Mouse (Mus musculus) heart, postnatal 0 days (tissue): ENCODE measurements around the gene Prpf4. TPM values are rescaled to one million over a fixed set of nuclear protein-coding genes. Genes with fewer than 3 reads are reported as not detected.

Experiments used
- ATAC-seq: fragments of 200-750 bp; cut with Nextera tagmentation; 2 replicates; pipeline ENCODE4 v1.8.0; 2017; ENCODE audit warnings: low read depth, moderate number of reproducible peaks, moderate library complexity; ENCODE audit not compliant: insufficient read depth
- DNase-seq: peaks from one replicate; pipeline ENCODE4 v3.0.0-alpha.2; 2016; ENCODE audit warnings: low spot score
- H3K27ac ChIP-seq: fragments of 300-500 bp; sonication (generic); 2 replicates; pipeline ENCODE4 v1.5.1; 2014; ENCODE audit warnings: low read depth, mild to moderate bottlenecking
- H3K27me3 ChIP-seq: fragments of 300-500 bp; sonication (generic); 2 replicates; pipeline ENCODE4 v1.6.1; 2014; ENCODE audit warnings: low read length, mixed read lengths; ENCODE audit not compliant: control insufficient read depth, insufficient read depth
- H3K36me3 ChIP-seq: fragments of 300-500 bp; sonication (generic); replicated peaks from 2 replicates; pipeline ENCODE4 v1.6.1; 2014; ENCODE audit warnings: low read length, mixed read lengths; ENCODE audit not compliant: control insufficient read depth, insufficient read depth
- H3K4me1 ChIP-seq: fragments of 300-500 bp; sonication (generic); 2 replicates; pipeline ENCODE4 v1.6.1; 2014; ENCODE audit warnings: antibody characterized with exemption; ENCODE audit not compliant: control insufficient read depth, insufficient read depth
- H3K4me2 ChIP-seq: fragments of 300-500 bp; sonication (generic); 2 replicates; pipeline ENCODE4 v1.6.1; 2014; ENCODE audit warnings: low read depth, mild to moderate bottlenecking, low read length, moderate library complexity
- H3K4me3 ChIP-seq: fragments of 300-500 bp; sonication (generic); 2 replicates; pipeline ENCODE4 v1.5.1; 2014; ENCODE audit warnings: low read depth, low read length
- H3K9ac ChIP-seq: fragments of 300-500 bp; sonication (generic); replicated peaks from 2 replicates; pipeline ENCODE4 v1.6.1; 2014; ENCODE audit warnings: low read depth, low read length, mixed read lengths
- H3K9me3 ChIP-seq: fragments of 300-500 bp; sonication (generic); replicated peaks from 2 replicates; pipeline ENCODE4 v1.6.1; 2016; ENCODE audit warnings: low read length; ENCODE audit not compliant: control insufficient read depth
- CTCF ChIP-seq: IDR thresholded peaks from 2 replicates; pipeline ENCODE4 v1.5.1; 2016; ENCODE audit warnings: antibody characterized with exemption, control low read depth, low read depth
- EP300 ChIP-seq: IDR thresholded peaks from 2 replicates; pipeline ENCODE4 v1.6.1; 2016; ENCODE audit warnings: antibody characterized with exemption, low read depth
- WGBS: fragments of 180-500 bp; shearing (Covaris S2); extraction: QIAGEN DNeasy Blood & Tissue Kit; methylation state at CpG from one replicate; pipeline ENCODE4 v1.1.7; 2014; 5-methylcytosine and 5-hydroxymethylcytosine counted together
- polyA plus RNA-seq: library from polyadenylated mRNA; unstranded; fragments of >200 nt; fragmentation: Nextera tagmentation; extraction: Ambion mirVana; gene quantifications from 2 replicates; pipeline ENCODE4 v1.2.1, GENCODE M21; 2015
- total RNA-seq: library from RNA; depleted of rRNA; stranded (reverse); fragments of >200 nt; gene quantifications from 2 replicates; pipeline ENCODE4 v1.2.3, GENCODE M21; 2014; ENCODE audit warnings: low replicate concordance

The Prpf4 gene
- total and polyA plus RNA-seq, 2 experiments from 2014 or later = 8.1 to 16.7 TPM

GRCm38 (mm10) chr4:62411606-62412005, 3.0 kb downstream of the Prpf4 start:
- Histone ChIP-seq H3K9me3 (no peaks in the 10 kb centered on the region), H3K27me3 (no peaks in the 10 kb centered on the region), H3K27ac (no peak overlapping the region), H3K4me2 (no peak overlapping the region), H3K4me3 (no peak overlapping the region), H3K36me3 (peaks cover 53% of the 10 kb centered on the region), H3K9ac (no peak overlapping the region), H3K4me1 (peaks cover 15% of the 10 kb centered on the region)
- TF ChIP-seq CTCF = no peak
- no peak for TF ChIP-seq EP300
- DNase-seq (no peak), ATAC-seq (no peak)
- WGBS = 90% methylated on average over 10 of the region's 10 CpGs

GRCm38 (mm10) chr4:62418448-62418847, 9.9 kb downstream of the Prpf4 start:
- no peak overlapping the region for H3K4me3 ChIP-seq
- DNase-seq (no peak), ATAC-seq (no peak)
- H3K27me3 ChIP-seq = no peaks in the 10 kb centered on the region
- 89% methylated on average over 8 of the region's 8 CpGs for WGBS
- H3K27ac ChIP-seq = no peak overlapping the region
- no peaks in the 10 kb centered on the region for H3K4me1 ChIP-seq
- peaks cover 98% of the 10 kb centered on the region for H3K36me3 ChIP-seq
- H3K4me2 ChIP-seq = no peak overlapping the region
- H3K9me3 ChIP-seq = no peaks in the 10 kb centered on the region
- TF ChIP-seq EP300 (no peak), CTCF (no peak)
- no peak overlapping the region for H3K9ac ChIP-seq

GRCm38 (mm10) chr4:62419091-62419490, 10.5 kb downstream of the Prpf4 start:
- DNase-seq = no peak
- no peaks in the 10 kb centered on the region for H3K27me3 ChIP-seq
- TF ChIP-seq CTCF (no peak), EP300 (no peak)
- no peaks in the 10 kb centered on the region for H3K9me3 ChIP-seq
- H3K4me2 ChIP-seq = no peak overlapping the region
- H3K36me3 ChIP-seq = peaks cover 98% of the 10 kb centered on the region
- no peak overlapping the region for H3K27ac ChIP-seq
- no peak overlapping the region for H3K9ac ChIP-seq
- H3K4me3 ChIP-seq = no peak overlapping the region
- ATAC-seq = no peak
- H3K4me1 ChIP-seq = no peaks in the 10 kb centered on the region
- 95% methylated on average over 6 of the region's 6 CpGs for WGBS

- ATAC-seq (no peak), DNase-seq (no peak)
- Histone ChIP-seq H3K4me2 (no peak overlapping the region), H3K9me3 (no peaks in the 10 kb centered on the region), H3K36me3 (peaks cover 49% of the 10 kb centered on the region), H3K4me3 (no peak overlapping the region), H3K27ac (no peak overlapping the region), H3K4me1 (no peaks in the 10 kb centered on the region), H3K9ac (no peak overlapping the region), H3K27me3 (no peaks in the 10 kb centered on the region)
- TF ChIP-seq EP300 = no peak
- WGBS = 83% methylated on average over 4 of the region's 4 CpGs
These were observed 17.3 kb downstream of the Prpf4 start for GRCm38 (mm10) chr4:62425891-62426290.

GRCm38 (mm10) chr4:62427978-62428758, 19.6 kb downstream of the Prpf4 start:
- no peak for ATAC-seq
- Histone ChIP-seq H3K4me3 (no peak overlapping the region), H3K9ac (no peak overlapping the region), H3K36me3 (peaks cover 27% of the 10 kb centered on the region), H3K27ac (no peak overlapping the region), H3K4me1 (no peaks in the 10 kb centered on the region), H3K4me2 (peak overlapping the region; percentile 41), H3K27me3 (no peaks in the 10 kb centered on the region), H3K9me3 (no peaks in the 10 kb centered on the region)
- DNase-seq = no peak
- 46% methylated on average over 17 of the region's 17 CpGs for WGBS
- TF ChIP-seq EP300 (no peak), CTCF (no peak)

GRCm38 (mm10) chr4:62429616-62430015, 21.0 kb downstream of the Prpf4 start:
- DNase-seq (no peak), ATAC-seq (no peak)
- Histone ChIP-seq H3K4me2 (no peak overlapping the region), H3K9me3 (no peaks in the 10 kb centered on the region), H3K27me3 (no peaks in the 10 kb centered on the region), H3K4me1 (no peaks in the 10 kb centered on the region), H3K27ac (no peak overlapping the region), H3K9ac (no peak overlapping the region), H3K4me3 (no peak overlapping the region), H3K36me3 (peaks cover 14% of the 10 kb centered on the region)
- TF ChIP-seq CTCF (no peak), EP300 (no peak)
- WGBS = 85% methylated on average over 9 of the region's 9 CpGs
